Mouse (Mus musculus) left cerebral cortex, adult 9 months (tissue): ENCODE data around the gene Cldn3.

Experiments used
- DNase-seq, 2 experiments: peaks; one replicate each; pipeline ENCODE4 v3.0.0; 2022; ENCODE audit warnings: low spot score in 2 of 2

Gene Cldn3

GRCm38 (mm10) chr5:134965852-134966821 lies 19.9 kb upstream of the Cldn3 start:
- DNase-seq = peak in 1 of 2 experiments; percentile 14

GRCm38 (mm10) chr5:134967164-134967944 lies 18.7 kb upstream of the Cldn3 start:
- no peak for DNase-seq

GRCm38 (mm10) chr5:134970671-134971070 lies 15.3 kb upstream of the Cldn3 start:
- DNase-seq = no peak

GRCm38 (mm10) chr5:134973081-134973480 lies 12.9 kb upstream of the Cldn3 start:
- no peak for DNase-seq

GRCm38 (mm10) chr5:134973526-134973925 lies 12.5 kb upstream of the Cldn3 start:
- no peak for DNase-seq

GRCm38 (mm10) chr5:134974294-134974693 lies 11.7 kb upstream of the Cldn3 start:
- DNase-seq = no peak

- no peak for DNase-seq
These were observed 11.1 kb upstream of the Cldn3 start for GRCm38 (mm10) chr5:134974921-134975320.

- no peak for DNase-seq
These were observed 9.8 kb upstream of the Cldn3 start for GRCm38 (mm10) chr5:134976164-134976563.

- DNase-seq = no peak
These were observed 9.3 kb upstream of the Cldn3 start for GRCm38 (mm10) chr5:134976577-134977250.

- DNase-seq = no peak
These were observed 8.2 kb upstream of the Cldn3 start for GRCm38 (mm10) chr5:134977837-134978236.

- no peak for DNase-seq
These were observed 4.9 kb upstream of the Cldn3 start for GRCm38 (mm10) chr5:134981149-134981548.

GRCm38 (mm10) chr5:134983111-134983510 lies 2.9 kb upstream of the Cldn3 start:
- no peak for DNase-seq

GRCm38 (mm10) chr5:134983771-134984170 lies 2.2 kb upstream of the Cldn3 start:
- no peak for DNase-seq

GRCm38 (mm10) chr5:134986298-134987268 lies 569 bp downstream of the Cldn3 start:
- DNase-seq = no peak

- no peak for DNase-seq
These were observed 3.2 kb downstream of the Cldn3 start for GRCm38 (mm10) chr5:134989166-134989565.

- no peak for DNase-seq
These were observed 3.7 kb downstream of the Cldn3 start for GRCm38 (mm10) chr5:134989741-134990140.

GRCm38 (mm10) chr5:134992566-134992965 lies 6.6 kb downstream of the Cldn3 start:
- DNase-seq = no peak

GRCm38 (mm10) chr5:134998359-134998758 lies 12.3 kb downstream of the Cldn3 start:
- DNase-seq = no peak

GRCm38 (mm10) chr5:134999797-135000196 lies 13.8 kb downstream of the Cldn3 start:
- no peak for DNase-seq

GRCm38 (mm10) chr5:135000751-135001150 lies 14.7 kb downstream of the Cldn3 start:
- DNase-seq = no peak

- DNase-seq = peak in 1 of 2 experiments; percentile 10
These were observed 15.3 kb downstream of the Cldn3 start for GRCm38 (mm10) chr5:135001309-135001708.
